Mouse (Mus musculus) forelimb bud, embryonic 11.5 days (tissue): ENCODE data around the gene Adgrg7.

Experiments
- DNase-seq: peaks from one replicate; pipeline ENCODE4 v3.0.0-alpha.2; 2012; ENCODE audit warnings: low read depth, low spot score

Gene Adgrg7

DNA sequence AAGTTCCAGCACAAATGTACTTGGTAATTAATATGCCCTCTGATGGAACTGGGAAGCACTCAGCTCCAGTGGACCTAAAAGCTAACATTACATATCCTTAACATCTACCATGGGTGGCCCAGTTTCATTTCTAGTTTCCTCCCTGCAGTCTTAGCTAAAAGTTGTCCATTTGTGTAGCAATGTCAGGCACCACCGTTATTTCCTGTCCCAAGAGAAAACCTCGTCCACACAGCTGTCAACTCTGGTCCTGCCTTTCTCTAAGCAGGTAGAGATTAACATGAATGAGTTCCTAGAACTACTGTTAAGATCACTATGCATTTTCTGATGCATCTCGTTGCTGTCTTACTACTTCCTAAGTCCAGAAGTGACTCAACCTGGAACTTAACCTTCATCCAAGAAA is 80.0 kb downstream of the Adgrg7 start:
- DNase-seq = no peak

DNA sequence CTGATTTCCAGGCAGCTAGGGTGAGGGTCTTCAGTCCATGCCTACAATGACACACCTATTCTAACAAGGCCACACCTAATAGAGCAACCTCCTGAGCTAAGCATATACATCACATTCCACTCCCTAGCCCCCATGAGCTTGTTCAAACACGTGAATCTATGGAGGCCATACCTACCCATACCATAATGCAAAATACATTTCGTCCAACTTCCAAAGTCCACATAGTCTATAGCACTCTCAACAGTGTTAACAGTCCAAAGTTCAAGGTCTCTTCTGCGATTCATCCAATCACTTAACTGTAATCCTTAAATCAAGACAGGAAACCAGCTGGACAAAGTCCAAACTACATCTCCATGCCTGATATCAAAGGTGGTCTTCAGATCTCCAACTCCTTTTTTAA is 85.6 kb downstream of the Adgrg7 start:
- DNase-seq = no peak

- DNase-seq = no peak
Observed at GRCm38 (mm10) chr16:56705731-56706130, 89.9 kb downstream of the Adgrg7 start.

DNA sequence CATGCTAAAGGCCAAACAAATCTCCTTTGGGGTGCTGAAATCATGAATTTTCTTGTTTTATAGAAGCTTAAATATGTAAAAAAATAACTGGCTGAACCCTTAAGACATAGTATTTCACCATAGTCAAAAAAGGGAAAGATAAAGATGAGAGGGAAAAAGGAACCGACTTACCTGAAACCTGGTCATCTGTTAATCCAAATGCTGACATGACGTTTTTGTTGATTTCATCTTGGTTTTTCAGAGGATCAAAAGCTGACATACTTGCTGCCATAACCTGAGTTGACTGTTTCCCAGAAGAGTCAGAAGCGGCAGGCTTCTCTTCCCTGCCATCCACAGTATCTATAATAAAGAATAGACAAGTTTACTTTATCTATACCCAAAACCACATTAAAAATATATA is 94.8 kb downstream of the Adgrg7 start:
- DNase-seq = no peak

DNA sequence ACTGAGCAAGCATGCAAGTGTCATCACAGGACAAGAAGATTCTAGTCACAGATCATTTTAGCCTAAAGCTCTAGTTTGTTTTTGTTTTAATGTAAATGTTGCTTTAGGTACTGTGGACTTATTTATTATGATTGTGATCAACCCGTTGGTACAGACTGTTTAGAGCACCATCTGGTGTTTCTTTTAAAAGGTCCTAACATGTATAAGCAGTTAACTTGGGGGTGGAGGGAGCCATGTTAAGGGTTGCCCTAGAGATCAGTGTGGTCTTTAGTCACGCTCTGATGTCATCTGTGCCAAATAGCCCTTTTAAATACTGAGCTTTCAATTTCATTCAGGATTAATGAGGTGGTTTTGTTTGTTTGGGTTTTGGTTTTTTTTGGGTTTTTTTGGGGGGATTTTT is 99.2 kb downstream of the Adgrg7 start:
- no peak for DNase-seq

DNA sequence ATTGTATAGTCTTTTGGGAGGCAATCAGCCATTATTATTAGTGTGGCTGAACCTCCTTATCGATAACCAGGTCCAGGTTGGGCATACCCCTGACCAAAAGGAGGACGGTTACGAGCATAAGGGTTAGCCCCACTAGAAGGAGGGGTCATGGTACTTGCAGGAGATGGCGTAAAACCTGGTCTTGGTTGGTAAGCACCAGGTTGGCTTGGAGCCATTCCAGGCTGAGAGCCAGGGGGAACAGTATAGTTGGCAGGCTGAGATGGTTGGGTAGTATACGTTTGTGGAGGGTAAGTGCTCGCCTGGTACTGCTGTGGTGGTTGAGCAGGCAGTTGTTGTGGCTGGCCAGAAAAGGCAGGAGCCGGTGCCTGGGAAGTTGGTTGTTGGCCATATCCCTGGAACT is 104.9 kb downstream of the Adgrg7 start:
- no peak for DNase-seq

- no peak for DNase-seq
Observed at GRCm38 (mm10) chr16:56686747-56687146, 108.9 kb downstream of the Adgrg7 start.

GRCm38 (mm10) chr16:56681010-56681645 is 114.5 kb downstream of the Adgrg7 start:
- no peak for DNase-seq

DNA sequence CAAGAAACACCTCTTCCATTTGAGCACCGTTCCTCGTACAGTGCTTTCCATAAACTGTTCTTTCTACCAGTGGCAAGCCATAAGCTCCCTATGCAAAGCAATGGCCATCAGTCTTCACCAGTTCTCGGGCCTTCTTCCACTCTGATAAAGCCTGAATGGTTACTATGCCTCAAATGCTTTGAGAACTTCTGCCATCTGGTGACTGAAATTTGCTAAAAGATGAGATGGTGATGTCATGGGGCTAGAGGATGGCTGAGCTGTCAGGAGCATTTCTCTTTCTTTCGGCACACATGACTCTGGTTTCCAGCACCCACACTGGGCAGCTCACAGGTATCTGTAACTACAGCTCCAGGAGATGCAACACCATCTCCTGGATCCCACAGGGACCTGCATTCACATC is 118.5 kb downstream of the Adgrg7 start:
- DNase-seq = no peak
